Mouse (Mus musculus): ENCODE data around the gene Hivep2. TPM values are rescaled to one million over a fixed set of nuclear protein-coding genes. Genes with fewer than 3 reads are reported as not detected.

Gene Hivep2
- total and polyA plus RNA-seq, 2 experiments from 2014 or later = 10.8 to 37.5 TPM

- Histone ChIP-seq H3K9ac (replicated peaks; ENCODE audit: low read length, poor library complexity, severe bottlenecking) (no peak overlapping the region), H3K27me3 (ENCODE audit: insufficient read depth, low read length) (no peaks in the 10 kb centered on the region), H3K36me3 (ENCODE audit: insufficient read depth, low read length) (no peaks in the 10 kb centered on the region), H3K4me2 (ENCODE audit: low read depth, low read length, poor library complexity, severe bottlenecking) (0 out of 2 replicates have a peak overlapping the region, but pooled peaks have one; percentile 12), H3K9me3 (ENCODE audit: low read length) (no peaks in the 10 kb centered on the region), H3K4me3 (ENCODE audit: low read depth, low read length) (no peak overlapping the region), H3K4me1 (ENCODE audit: insufficient read depth, low read length) (peaks cover 10% of the 10 kb centered on the region; the same call in 1 of the 2 replicates), H3K27ac (ENCODE audit: low read depth, low read length) (peak overlapping the region; percentile 18; the same call in 1 of the 2 replicates)
- 49% methylated on average over 17 of the region's 17 CpGs for WGBS
- no peak for TF ChIP-seq CTCF (IDR thresholded peaks at IDR 0.05)
- ATAC-seq (ENCODE audit: low FRiP score) (peak; percentile 45), DNase-seq (ENCODE audit: low spot score) (no peak)
Observed at GRCm38 (mm10) chr10:14195778-14196650, 230.1 kb downstream of the Hivep2 start.

DNA sequence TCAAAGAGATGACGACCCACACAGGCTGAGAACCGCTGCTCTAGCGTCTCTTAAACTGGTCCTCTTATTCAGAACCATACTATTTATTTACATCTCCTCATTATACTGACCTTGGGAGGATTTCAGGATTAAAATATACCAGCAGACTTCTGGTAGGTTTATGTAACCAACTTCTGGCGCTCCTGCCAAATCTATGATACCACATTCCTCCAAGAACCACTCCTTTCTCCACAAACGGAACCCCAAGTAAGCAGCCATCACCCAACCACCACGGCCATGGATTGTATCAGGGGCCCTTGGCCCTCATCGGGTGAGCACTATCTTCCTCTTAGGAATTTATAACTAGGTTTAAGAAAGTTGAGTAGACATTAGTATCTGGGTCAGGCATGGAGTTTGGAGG is 230.9 kb downstream of the Hivep2 start:
- Histone ChIP-seq H3K9me3 (ENCODE audit: low read length) (no peaks in the 10 kb centered on the region), H3K36me3 (ENCODE audit: insufficient read depth, low read length) (no peaks in the 10 kb centered on the region), H3K4me3 (ENCODE audit: low read depth, low read length) (no peak overlapping the region), H3K27me3 (ENCODE audit: insufficient read depth, low read length) (no peaks in the 10 kb centered on the region), H3K4me1 (ENCODE audit: insufficient read depth, low read length) (peaks cover 10% of the 10 kb centered on the region; the same call in 1 of the 2 replicates), H3K4me2 (ENCODE audit: low read depth, low read length, poor library complexity, severe bottlenecking) (no peak overlapping the region), H3K9ac (replicated peaks; ENCODE audit: low read length, poor library complexity, severe bottlenecking) (no peak overlapping the region), H3K27ac (ENCODE audit: low read depth, low read length) (no peak overlapping the region)
- WGBS = 95% methylated on average over 7 of the region's 7 CpGs
- DNase-seq (ENCODE audit: low spot score) (no peak), ATAC-seq (ENCODE audit: low FRiP score) (no peak)
- TF ChIP-seq CTCF (IDR thresholded peaks at IDR 0.05) = no peak

DNA sequence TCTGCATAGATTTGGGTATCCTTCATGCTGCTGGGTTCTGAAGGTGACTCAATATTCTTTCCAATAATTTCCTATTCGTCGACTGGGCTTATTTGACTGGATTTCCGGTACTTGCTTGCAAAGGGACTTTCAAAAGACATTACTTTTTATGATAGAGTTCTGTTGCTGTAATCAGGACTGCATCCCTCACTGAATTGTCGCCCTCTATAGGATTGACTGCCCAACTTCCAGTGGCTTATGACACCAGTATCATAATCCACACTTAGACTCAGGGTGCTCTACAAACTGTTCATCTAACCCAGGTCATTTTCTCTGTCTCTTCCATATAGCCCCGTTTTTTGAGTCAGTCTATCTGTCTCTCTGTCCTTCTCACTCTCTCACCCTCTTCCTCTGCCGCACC is 231.4 kb downstream of the Hivep2 start:
- Histone ChIP-seq H3K27ac (ENCODE audit: low read depth, low read length) (no peak overlapping the region), H3K36me3 (ENCODE audit: insufficient read depth, low read length) (no peaks in the 10 kb centered on the region), H3K4me2 (ENCODE audit: low read depth, low read length, poor library complexity, severe bottlenecking) (no peak overlapping the region), H3K4me3 (ENCODE audit: low read depth, low read length) (no peak overlapping the region), H3K4me1 (ENCODE audit: insufficient read depth, low read length) (peaks cover 10% of the 10 kb centered on the region; the same call in 1 of the 2 replicates), H3K9me3 (ENCODE audit: low read length) (no peaks in the 10 kb centered on the region), H3K27me3 (ENCODE audit: insufficient read depth, low read length) (no peaks in the 10 kb centered on the region), H3K9ac (replicated peaks; ENCODE audit: low read length, poor library complexity, severe bottlenecking) (no peak overlapping the region)
- peak; percentile 58 for TF ChIP-seq CTCF (IDR thresholded peaks at IDR 0.05)
- 78% methylated on average over 6 of the region's 6 CpGs for WGBS
- DNase-seq (ENCODE audit: low spot score) (no peak), ATAC-seq (ENCODE audit: low FRiP score) (no peak)

GRCm38 (mm10) chr10:14199332-14199731 is 233.5 kb downstream of the Hivep2 start:
- no peaks in the 10 kb centered on the region for H3K27me3 ChIP-seq (ENCODE audit: insufficient read depth, low read length)
- H3K4me1 ChIP-seq (ENCODE audit: insufficient read depth, low read length) = peaks cover 4% of the 10 kb centered on the region; the same call in 1 of the 2 replicates
- H3K4me3 ChIP-seq (ENCODE audit: low read depth, low read length) = no peak overlapping the region
- ATAC-seq (ENCODE audit: low FRiP score) (no peak), DNase-seq (ENCODE audit: low spot score) (no peak)
- H3K9me3 ChIP-seq (ENCODE audit: low read length) = no peaks in the 10 kb centered on the region
- H3K36me3 ChIP-seq (ENCODE audit: insufficient read depth, low read length) = no peaks in the 10 kb centered on the region
- no peak overlapping the region for H3K27ac ChIP-seq (ENCODE audit: low read depth, low read length)
- 73% methylated on average over 7 of the region's 7 CpGs for WGBS
- TF ChIP-seq CTCF (IDR thresholded peaks at IDR 0.05) = no peak
- no peak overlapping the region for H3K4me2 ChIP-seq (ENCODE audit: low read depth, low read length, poor library complexity, severe bottlenecking)
- no peak overlapping the region for H3K9ac ChIP-seq (replicated peaks; ENCODE audit: low read length, poor library complexity, severe bottlenecking)

- no peaks in the 10 kb centered on the region for H3K36me3 ChIP-seq (ENCODE audit: insufficient read depth, low read length)
- H3K27ac ChIP-seq (ENCODE audit: low read depth, low read length) = no peak overlapping the region
- no peak overlapping the region for H3K4me2 ChIP-seq (ENCODE audit: low read depth, low read length, poor library complexity, severe bottlenecking)
- 8% methylated on average over 2 of the region's 2 CpGs for WGBS
- peaks cover 4% of the 10 kb centered on the region; the same call in 1 of the 2 replicates for H3K4me1 ChIP-seq (ENCODE audit: insufficient read depth, low read length)
- TF ChIP-seq CTCF (IDR thresholded peaks at IDR 0.05) = peak; percentile 76
- H3K27me3 ChIP-seq (ENCODE audit: insufficient read depth, low read length) = no peaks in the 10 kb centered on the region
- no peak overlapping the region for H3K4me3 ChIP-seq (ENCODE audit: low read depth, low read length)
- no peaks in the 10 kb centered on the region for H3K9me3 ChIP-seq (ENCODE audit: low read length)
- peak; percentile 45; the same call in 1 of the 2 replicates for ATAC-seq (ENCODE audit: low FRiP score)
- no peak overlapping the region for H3K9ac ChIP-seq (replicated peaks; ENCODE audit: low read length, poor library complexity, severe bottlenecking)
- peak; percentile 65 for DNase-seq (ENCODE audit: low spot score)
Observed at GRCm38 (mm10) chr10:14200310-14200709, 234.4 kb downstream of the Hivep2 start.

Other genes with a start within 250 kb of the Hivep2 start
- 101 and 150 TPM in 2 replicates for gene Aig1, start 97.1 kb upstream of the Hivep2 start, total RNA-seq (2014; rRNA removed)
- 103 TPM in 2 replicates for gene Aig1, start 97.1 kb upstream of the Hivep2 start, polyA plus RNA-seq (2015; fragmentation: Nextera tagmentation; extraction: Ambion mirVana)